Mouse (Mus musculus) heart, postnatal 14 days (tissue): ENCODE results near the gene Med13. TPM values are rescaled to one million over a fixed set of nuclear protein-coding genes. Genes with fewer than 3 reads are reported as not detected.
"Not testable (repeated sequence)": the region's sequence is repeated elsewhere in the genome, so short reads cannot be mapped to it uniquely, and the experiment has no call there.

Experiments used
- DNase-seq, 2 experiments: peaks; one replicate each; pipeline ENCODE4 v3.0.0; 2021 to 2022
- intact Hi-C: fragments of 180-260 bp; cut with DNase I; formaldehyde crosslinking; loops from one replicate; pipeline ENCODE4 v1.15.1; 2025
- total RNA-seq, 2 experiments: library from RNA; stranded (reverse); gene quantifications; 2 replicates each; pipeline ENCODE4 v1.2.3; 2021

The Med13 gene
- total RNA-seq, 2 experiments from 2014 or later: 45.8 to 52.9 TPM

DNA sequence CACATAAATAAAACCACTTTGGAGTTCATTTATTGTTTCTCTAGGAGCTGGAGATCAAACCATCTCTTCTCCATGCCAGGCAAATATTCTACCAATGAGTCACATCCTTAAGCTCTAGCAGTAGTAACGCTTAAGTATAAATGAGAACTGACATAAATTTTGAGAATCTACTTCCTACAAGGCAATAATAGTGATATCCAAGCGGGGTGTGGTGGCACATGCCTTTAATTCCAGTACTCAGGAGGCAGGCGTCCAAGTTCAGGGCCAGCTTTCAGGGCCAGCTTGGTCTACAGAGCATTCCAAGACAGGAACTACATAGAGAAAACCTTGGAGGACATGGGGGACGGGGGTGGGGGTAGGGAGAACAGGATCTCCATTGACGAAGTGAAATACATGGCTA is 33.2 kb downstream of the Med13 start:
- intact Hi-C loops: no loop called here

DNA sequence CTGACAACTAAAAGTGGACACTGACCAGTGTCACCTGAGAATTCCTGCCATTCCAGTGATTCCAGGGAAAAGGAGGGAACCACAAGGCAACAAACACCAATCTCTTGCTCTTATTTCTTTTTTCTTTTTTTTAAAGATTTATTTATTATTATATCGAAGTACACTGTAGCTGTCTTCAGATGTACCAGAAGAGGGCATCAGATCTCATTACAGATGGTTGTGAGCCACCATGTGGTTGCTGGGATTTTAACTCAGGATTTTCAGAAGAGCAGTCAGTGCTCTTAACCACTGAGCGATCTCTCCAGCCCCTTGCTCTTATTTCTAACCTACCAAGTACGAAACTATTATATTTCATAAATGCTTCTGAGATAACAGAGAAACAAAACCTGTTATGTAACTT is 42.4 kb downstream of the Med13 start:
- DNase-seq: not testable (repeated sequence)
- intact Hi-C loops: loop anchor here (5.0 kb wide), 2 partner anchors 42 to 43 kb away; partner anchors contain the start of gene Med13

More for the DNA sequence above, 33.2 kb downstream of the Med13 start:
- DNase-seq: peak in 1 of 2 experiments; percentile 14

DNA sequence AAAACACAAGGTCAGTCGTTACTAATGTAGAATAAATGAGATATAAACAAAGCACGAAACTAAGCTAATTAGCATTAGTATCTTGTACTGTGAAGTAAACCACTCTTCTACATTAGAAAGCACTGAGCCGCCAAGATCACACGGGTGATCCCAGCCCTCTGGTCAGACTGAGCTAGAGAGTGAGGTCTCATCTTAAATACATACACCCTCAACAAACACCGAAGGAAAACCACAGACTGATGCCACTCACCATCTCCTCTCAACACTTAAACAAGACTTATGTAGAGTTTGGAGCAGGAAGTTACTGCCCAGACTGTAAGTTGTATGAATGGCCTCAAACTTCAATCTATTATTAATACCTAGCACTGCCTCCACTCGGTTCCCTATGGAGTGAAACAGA is 47.1 kb downstream of the Med13 start:
- no peak for DNase-seq
- intact Hi-C loops: loop anchor here (5.0 kb wide), 1 partner anchor 47 kb away; the partner anchor contains the start of gene Med13

DNA sequence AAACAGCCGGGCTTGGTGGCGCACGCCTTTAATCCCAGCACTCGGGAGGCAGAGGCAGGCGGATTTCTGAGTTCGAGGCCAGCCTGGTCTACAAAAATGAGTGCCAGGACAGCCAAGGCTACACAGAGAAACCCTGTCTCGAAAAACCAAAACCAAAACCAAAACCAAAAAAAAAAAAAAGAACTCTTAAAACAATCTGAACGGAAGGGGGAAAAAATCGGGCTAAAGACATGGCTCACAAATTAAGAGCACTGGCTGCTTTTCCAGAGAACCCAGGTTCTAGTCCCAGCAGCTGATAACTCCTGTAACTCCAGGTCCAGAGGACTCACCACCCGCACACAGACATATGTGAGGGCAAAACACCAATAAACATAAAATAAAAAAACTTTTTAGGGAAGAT is 65.2 kb downstream of the Med13 start:
- intact Hi-C loops, DNase-seq: not testable (repeated sequence)

DNA sequence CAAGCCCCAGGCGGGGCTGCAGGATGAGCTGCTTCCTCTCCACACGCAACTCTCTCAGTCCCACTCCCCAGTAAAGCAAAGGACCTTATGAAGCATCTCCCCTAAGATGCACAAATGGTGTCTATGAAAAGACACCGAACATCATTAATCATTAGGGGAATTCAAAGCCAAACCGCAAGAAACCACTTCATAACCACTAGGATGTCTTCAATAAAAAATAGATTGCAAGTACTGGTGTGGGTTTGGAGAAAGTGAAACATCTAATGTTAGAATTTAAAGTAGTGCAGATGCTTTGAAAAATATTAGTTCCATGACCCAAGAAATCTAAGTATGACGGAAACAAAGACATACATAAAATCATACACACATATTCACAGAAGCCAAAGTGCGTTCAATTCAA is 65.7 kb downstream of the Med13 start:
- intact Hi-C loops: no loop called here
- no peak for DNase-seq

DNA sequence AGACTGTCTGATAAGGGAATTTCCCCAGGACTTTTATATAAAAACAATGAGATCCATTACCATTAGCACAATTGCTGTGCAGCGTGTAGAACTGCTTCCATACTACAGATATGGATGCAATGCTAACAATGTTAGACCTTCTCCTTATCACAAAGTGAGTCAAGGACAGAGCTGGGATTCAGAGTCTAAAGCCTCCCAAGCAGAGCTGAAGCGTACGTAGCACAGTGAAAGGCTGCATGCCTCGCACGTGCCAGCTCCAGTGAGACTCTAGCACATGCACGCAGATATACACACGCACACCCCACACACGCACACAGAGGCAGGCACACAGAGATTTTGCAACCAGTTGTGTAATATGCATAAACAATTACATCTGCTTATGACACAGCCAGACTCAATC is 71.7 kb downstream of the Med13 start:
- intact Hi-C loops: no loop called here
- DNase-seq: no peak

DNA sequence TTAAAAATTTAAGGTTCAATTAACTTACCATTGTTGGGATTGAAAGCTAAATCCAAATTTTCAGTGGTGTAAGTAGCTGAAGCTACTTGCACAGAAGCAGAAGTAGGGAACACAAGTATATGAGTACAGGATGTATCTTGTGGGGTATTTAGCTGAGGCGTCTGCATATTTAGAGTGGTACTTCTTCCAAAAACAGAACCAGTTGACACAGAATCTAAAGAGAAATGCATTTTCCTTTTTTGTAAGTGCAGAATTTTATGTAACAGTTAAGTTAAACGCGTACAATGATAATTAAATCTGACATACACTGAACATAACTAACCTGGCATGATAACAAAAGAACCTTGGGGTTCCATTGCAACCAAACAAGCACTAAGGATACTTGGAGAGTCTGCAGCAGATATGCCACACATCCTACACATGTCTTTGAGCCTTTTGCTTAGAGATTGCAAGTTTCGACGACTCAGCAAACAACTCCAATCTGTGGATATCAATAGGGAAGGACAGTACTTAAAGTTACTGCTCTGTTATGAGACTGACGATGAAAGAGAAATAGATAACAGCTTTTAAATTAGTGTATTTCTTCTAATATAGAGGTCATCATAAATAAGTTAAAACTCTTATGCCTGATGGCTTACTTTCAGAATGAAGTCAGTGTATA is 78.8 kb downstream of the Med13 start:
- no peak for DNase-seq
- intact Hi-C loops: no loop called here

DNA sequence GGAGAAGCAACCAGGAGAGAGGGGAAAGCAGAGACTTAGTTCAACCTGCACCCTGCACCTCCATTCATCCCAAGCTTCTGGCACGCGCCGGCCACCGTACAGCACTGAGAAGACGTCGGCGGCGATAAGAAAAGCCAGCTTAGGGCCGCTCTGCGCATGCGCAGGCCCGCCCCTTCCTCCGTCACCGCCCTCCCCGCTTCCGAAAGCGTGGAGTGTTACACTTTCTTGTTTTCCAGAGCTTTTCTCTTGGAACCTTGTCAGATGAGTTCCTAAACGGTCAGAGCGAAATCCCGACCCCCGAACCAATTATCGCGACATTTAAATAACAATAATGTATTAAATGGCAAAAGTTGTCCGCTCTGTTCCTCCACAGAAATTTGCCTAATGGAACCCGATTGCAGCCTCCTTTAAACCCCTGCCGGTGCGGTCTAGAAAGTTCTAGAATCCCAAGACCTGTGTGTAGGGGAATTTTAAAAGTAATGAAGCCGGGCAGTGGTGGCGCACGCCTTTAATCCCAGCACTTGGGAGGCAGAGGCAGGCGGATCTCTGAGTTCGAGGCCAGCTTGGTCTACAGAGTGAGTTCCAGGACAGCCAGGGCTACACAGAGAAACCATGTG is 99.8 kb downstream of the Med13 start, which contains the start of gene Ints2:
TSS of gene Ints2 (minus strand) at position 116 of the 617 bp plus-strand sequence.
- intact Hi-C loops: loop anchor here (2.0 kb wide), 1 partner anchor 101 kb away; no protein-coding TSS in a partner anchor
- peak; percentile 96 to 97 for DNase-seq

DNA sequence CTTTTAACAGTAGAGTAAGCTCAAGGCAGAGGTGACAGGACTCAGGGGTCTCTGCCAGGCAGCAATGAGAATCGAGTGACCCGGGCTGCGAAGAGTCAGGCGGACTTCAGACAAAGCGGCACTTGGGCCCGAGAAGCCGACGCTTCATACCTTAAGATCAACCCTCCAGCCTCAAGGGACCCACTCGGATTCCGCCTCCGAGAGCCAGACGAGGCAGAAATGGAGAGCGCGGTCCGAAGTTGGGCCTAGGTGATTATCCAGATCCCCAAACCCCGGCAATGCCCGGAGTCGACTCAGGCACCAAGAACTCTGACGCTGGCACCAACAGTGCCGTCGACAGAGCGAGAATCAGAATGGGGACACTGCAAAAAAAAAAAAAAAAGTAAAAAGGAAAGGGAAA is 100.3 kb downstream of the Med13 start:
- intact Hi-C loops: loop anchor here (2.0 kb wide), 1 partner anchor 102 kb away; no protein-coding TSS in a partner anchor
- no peak for DNase-seq

DNA sequence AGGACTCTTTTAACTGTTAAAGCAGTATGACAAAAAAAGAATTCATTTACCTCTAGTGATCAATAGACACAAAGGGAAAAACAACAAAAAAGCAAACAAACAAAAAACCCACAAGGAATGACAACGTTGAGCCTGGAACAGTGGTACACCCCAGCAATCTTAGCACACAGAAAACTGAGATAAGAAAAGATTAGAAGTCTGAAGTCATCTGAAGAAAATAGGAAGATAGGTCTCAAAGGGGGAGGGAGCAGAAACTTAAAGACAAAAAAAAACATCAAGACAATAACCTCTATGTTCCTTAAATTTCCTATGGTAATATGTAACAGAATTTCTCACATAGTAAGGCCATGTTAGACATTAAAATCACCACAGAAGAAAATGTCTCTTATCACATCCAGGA is 104.1 kb downstream of the Med13 start:
- DNase-seq: no peak
- intact Hi-C loops: no loop called here

DNA sequence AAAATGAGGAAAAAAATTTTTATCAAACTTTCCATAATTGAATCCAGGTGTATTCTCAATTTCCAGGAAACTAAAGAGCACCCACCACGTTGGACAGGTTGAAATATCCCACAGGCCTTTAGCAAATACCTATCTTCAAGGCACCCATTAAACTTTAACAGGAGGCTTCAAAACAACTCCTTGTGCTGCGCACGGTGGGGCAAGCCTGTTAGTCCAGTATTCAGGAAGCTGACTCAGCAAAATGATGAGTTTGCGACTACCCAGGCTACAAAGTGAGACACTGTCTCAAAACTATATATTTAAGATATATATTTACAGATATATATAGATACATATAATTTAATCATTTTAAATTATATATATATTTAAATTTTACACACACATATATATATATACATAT is 125.0 kb downstream of the Med13 start:
- DNase-seq: no peak
- intact Hi-C loops: no loop called here

DNA sequence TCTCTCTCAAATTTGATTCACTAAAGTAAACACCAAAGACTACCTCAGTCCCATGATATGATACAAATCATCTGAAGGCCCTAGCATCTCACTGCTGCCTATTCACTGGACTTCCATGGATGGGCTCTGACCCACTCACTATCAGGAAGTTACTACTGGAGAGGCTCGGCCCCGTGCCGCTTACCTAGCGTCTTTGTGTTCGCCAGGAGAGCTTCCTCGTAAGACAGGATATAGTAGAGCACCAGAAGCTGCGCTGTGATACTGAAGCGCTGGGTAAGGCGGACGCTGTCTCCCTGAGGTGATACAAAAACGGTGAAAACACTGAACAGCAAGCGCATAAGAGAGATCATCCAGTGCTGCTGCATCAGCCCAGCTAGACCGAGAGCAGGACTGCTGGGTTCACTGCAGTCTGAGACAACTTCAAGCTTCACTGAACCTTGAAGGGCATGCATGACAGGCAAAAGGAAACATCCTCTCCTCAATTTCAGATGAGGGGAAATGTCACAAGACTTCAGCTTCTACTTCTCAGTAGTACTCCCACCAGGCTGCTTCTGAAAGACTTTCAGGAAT is 125.5 kb downstream of the Med13 start:
- intact Hi-C loops: no loop called here
- DNase-seq: no peak

DNA sequence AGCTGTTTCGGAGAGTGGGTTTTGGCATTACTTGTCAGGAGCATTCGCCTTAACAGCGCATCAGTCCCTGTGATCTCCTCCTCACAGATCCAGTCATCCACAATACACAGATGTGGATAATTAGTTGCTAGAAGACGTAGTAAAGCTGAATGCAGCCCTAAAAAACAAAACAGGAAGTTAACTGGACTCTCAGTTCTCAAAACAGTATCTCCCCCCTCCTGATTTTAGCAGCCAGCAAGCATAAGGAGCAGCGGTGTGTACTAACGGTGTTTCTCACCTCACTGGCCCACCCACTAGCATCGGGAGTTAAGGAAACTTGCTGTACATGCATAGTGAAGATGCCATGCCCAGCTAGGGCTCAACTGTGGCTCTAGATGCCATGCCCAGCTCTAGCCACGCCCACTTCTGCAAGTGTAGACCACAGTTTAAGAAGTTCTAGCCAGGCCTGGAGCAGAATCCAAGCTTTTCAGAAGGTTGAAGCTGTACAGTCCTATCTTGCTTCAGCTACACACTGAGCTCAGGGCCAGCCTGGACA is 130.7 kb downstream of the Med13 start:
- intact Hi-C loops: no loop called here
- no peak for DNase-seq

DNA sequence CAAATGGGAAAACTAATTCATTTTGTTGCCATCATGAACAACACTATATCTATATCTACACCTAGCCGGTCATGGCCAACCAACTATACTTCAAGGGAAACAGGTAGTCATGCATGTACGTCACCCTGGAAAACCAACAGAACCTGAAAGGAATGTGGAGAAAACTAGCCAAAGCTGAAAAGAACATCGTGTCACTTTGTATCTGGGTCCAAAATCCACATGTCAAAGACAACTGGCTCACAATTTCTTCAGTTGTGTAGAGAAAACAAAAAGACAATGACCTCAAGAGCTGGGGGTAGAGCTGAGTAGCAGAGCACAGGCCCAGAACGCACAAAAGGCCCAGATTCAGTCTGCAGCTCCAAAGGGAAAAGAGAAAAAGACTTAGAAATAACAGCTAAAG is 131.6 kb downstream of the Med13 start:
- intact Hi-C loops: no loop called here
- no peak for DNase-seq

Other genes starting within 250 kb of the Med13 start
- gene Brip1, start 156.4 kb downstream of the Med13 start, total RNA-seq: 1 to 10 TPM in 1 of 2 experiments, under 1 TPM in 1; 0.76 to 1.4 TPM
- 1 to 10 TPM; 5.1 to 6.2 TPM for gene Ints2, start 100.0 kb downstream of the Med13 start, total RNA-seq
- gene Rnft1, start 127.1 kb upstream of the Med13 start, total RNA-seq: 10 to 100 TPM; 25.2 to 28.6 TPM
- 10 to 100 TPM; 22.5 to 24.4 TPM for gene Rps6kb1, start 187.2 kb upstream of the Med13 start, total RNA-seq
- gene Tubd1, start 187.4 kb upstream of the Med13 start, total RNA-seq: 1 to 10 TPM; 5.9 to 7.1 TPM